Mouse (Mus musculus) embryonic facial prominence, embryonic 13.5 days (tissue): ENCODE measurements around the gene Gm13287. TPM values are rescaled to one million over a fixed set of nuclear protein-coding genes. Genes with fewer than 3 reads are reported as not detected.

Experiments
- ATAC-seq: fragments of 200-750 bp; cut with Nextera tagmentation; 2 replicates; pipeline ENCODE4 v1.8.0; 2017; ENCODE audit warnings: low read depth; ENCODE audit not compliant: insufficient number of reproducible peaks, insufficient read depth, low FRiP score, low TSS enrichment
- H3K27ac ChIP-seq: fragments of 300-500 bp; sonication (generic); 2 replicates; pipeline ENCODE4 v1.5.1; 2015; ENCODE audit warnings: moderate library complexity, mild to moderate bottlenecking, inconsistent platforms
- H3K27me3 ChIP-seq: fragments of 300-500 bp; sonication (generic); 2 replicates; pipeline ENCODE4 v1.6.1; 2015; ENCODE audit warnings: mild to moderate bottlenecking, inconsistent platforms
- H3K36me3 ChIP-seq: fragments of 300-500 bp; sonication (generic); 2 replicates; pipeline ENCODE4 v1.6.1; 2015; ENCODE audit warnings: mild to moderate bottlenecking, inconsistent platforms
- H3K4me1 ChIP-seq: fragments of 300-500 bp; sonication (generic); 2 replicates; pipeline ENCODE4 v1.6.1; 2015; ENCODE audit warnings: inconsistent platforms
- H3K4me2 ChIP-seq: fragments of 300-500 bp; sonication (generic); 2 replicates; pipeline ENCODE4 v1.6.1; 2015; ENCODE audit warnings: moderate library complexity, mild to moderate bottlenecking, inconsistent platforms
- H3K4me3 ChIP-seq: fragments of 300-500 bp; sonication (generic); 2 replicates; pipeline ENCODE4 v1.5.1; 2015; ENCODE audit warnings: mild to moderate bottlenecking, inconsistent platforms
- H3K9ac ChIP-seq: fragments of 300-500 bp; sonication (generic); 2 replicates; pipeline ENCODE4 v1.6.1; 2015; ENCODE audit warnings: mild to moderate bottlenecking, inconsistent platforms
- H3K9me3 ChIP-seq: fragments of 300-500 bp; sonication (generic); 2 replicates; pipeline ENCODE4 v1.6.1; 2016; ENCODE audit warnings: inconsistent platforms
- WGBS: fragments of 180-500 bp; shearing (Covaris S2); methylation state at CpG from one replicate; pipeline ENCODE4 v1.1.7; 2015; ENCODE audit warnings: mixed read lengths; 5-methylcytosine and 5-hydroxymethylcytosine counted together
- polyA plus RNA-seq: library from polyadenylated mRNA; unstranded; fragments of >200 nt; fragmentation: Nextera tagmentation; extraction: Ambion mirVana; gene quantifications from 2 replicates; pipeline ENCODE4 v1.2.1, GENCODE M21; 2015

Gm13287 gene
- polyA plus RNA-seq, 1 experiment from 2014 or later: not detected

- Histone ChIP-seq H3K4me2 (no peak overlapping the region), H3K4me1 (no peaks in the 10 kb centered on the region), H3K9me3 (no peaks in the 10 kb centered on the region), H3K4me3 (no peak overlapping the region), H3K27ac (no peak overlapping the region), H3K36me3 (no peaks in the 10 kb centered on the region), H3K9ac (no peak overlapping the region), H3K27me3 (no peaks in the 10 kb centered on the region)
- WGBS: 68% methylated on average over 4 of the region's 4 CpGs
- ATAC-seq: no peak
Measured at GRCm38 (mm10) chr4:88851026-88851763, 48.1 kb downstream of the Gm13287 start.

Other genes starting within 250 kb of the Gm13287 start
- gene Ifna15, start 245.0 kb upstream of the Gm13287 start, polyA plus RNA-seq: not detected in 2 replicates
- not detected in 2 replicates for gene Ifna14, start 231.5 kb upstream of the Gm13287 start, polyA plus RNA-seq
- gene Ifna9, start 210.9 kb upstream of the Gm13287 start, polyA plus RNA-seq: not detected in 2 replicates
- gene Ifna12, start 199.9 kb upstream of the Gm13287 start, polyA plus RNA-seq: not detected in 2 replicates
- gene C87499, start 168.8 kb upstream of the Gm13287 start, polyA plus RNA-seq: not detected in 2 replicates
- not detected in 2 replicates for gene Ifna13, start 158.8 kb upstream of the Gm13287 start, polyA plus RNA-seq
- not detected in 2 replicates for gene Ifna16, start 126.3 kb upstream of the Gm13287 start, polyA plus RNA-seq
- gene Ifna2, start 119.3 kb upstream of the Gm13287 start, polyA plus RNA-seq: not detected in 2 replicates
- not detected in 2 replicates for gene Ifnab, start 111.9 kb upstream of the Gm13287 start, polyA plus RNA-seq
- 0.84 and 1.0 TPM in 2 replicates for gene Gm26566, start 81.4 kb upstream of the Gm13287 start, polyA plus RNA-seq
- gene Klhl9, start 80.8 kb upstream of the Gm13287 start, polyA plus RNA-seq: 111 and 122 TPM in 2 replicates
- not detected in 2 replicates for gene Gm13271, start 48.4 kb upstream of the Gm13287 start, polyA plus RNA-seq
- 0.22 and 0.63 TPM in 2 replicates for gene Gm13283, start 43.1 kb upstream of the Gm13287 start, polyA plus RNA-seq
- 0.46 and 0.70 TPM in 2 replicates for gene Gm13290, start 29.4 kb upstream of the Gm13287 start, polyA plus RNA-seq
- gene Gm13289, start 26.3 kb upstream of the Gm13287 start, polyA plus RNA-seq: not detected in 2 replicates
- gene Gm13272, start 23.4 kb upstream of the Gm13287 start, polyA plus RNA-seq: not detected in 2 replicates
- gene Ifnz, start 21.1 kb upstream of the Gm13287 start, polyA plus RNA-seq: not detected in 2 replicates
- gene Gm13276, start 17.5 kb upstream of the Gm13287 start, polyA plus RNA-seq: not detected in 2 replicates
- not detected in 2 replicates for gene Gm13277, start 14.6 kb upstream of the Gm13287 start, polyA plus RNA-seq
- not detected in 2 replicates for gene Gm13278, start 11.7 kb upstream of the Gm13287 start, polyA plus RNA-seq
- not detected in 2 replicates for gene Gm13275, start 8.8 kb upstream of the Gm13287 start, polyA plus RNA-seq
- not detected in 2 replicates for gene Gm13279, start 5.9 kb upstream of the Gm13287 start, polyA plus RNA-seq
- gene Gm13285, start 3.6 kb upstream of the Gm13287 start, polyA plus RNA-seq: 0.58 and 1.4 TPM in 2 replicates
- gene Gm13288, start 2.3 kb downstream of the Gm13287 start, polyA plus RNA-seq: 0.11 TPM in 1 of 2 replicates, not detected in the other
- not detected in 2 replicates for gene Ifna7, start 13.0 kb downstream of the Gm13287 start, polyA plus RNA-seq
- not detected in 2 replicates for gene Ifna11, start 16.7 kb downstream of the Gm13287 start, polyA plus RNA-seq
- not detected in 2 replicates for gene Ifna6, start 24.2 kb downstream of the Gm13287 start, polyA plus RNA-seq
- not detected in 2 replicates for gene Ifna5, start 32.3 kb downstream of the Gm13287 start, polyA plus RNA-seq
- gene Ifna4, start 38.6 kb downstream of the Gm13287 start, polyA plus RNA-seq: not detected in 2 replicates
- gene Ifna1, start 46.8 kb downstream of the Gm13287 start, polyA plus RNA-seq: not detected in 2 replicates
- gene Ifne, start 76.9 kb downstream of the Gm13287 start, polyA plus RNA-seq: not detected in 2 replicates